Mouse (Mus musculus): Measurements from ENCODE around the gene Cd164.

Cd164 gene

DNA sequence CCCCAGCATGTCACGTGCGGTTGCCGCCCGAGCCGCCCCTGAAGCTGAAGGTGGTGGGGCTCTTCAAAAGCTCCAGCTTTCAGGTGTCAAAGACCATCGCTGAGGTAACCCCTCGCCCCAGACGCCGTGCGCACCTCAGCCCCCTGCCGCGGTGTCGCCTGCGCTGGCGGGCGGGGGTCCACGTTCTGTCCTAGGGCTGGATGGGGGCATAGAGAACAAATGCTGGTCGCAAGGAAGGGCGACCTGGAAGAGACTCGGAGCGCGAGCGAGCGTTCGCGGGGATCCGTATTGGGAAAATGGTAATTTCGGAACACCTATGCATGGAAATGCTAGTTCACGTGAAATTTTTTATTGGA, 28.7 kb upstream of the Cd164 start:
- CTCF ChIA-PET: interaction anchor here (1.5 kb wide), 1 partner anchor 13 kb away, joined by 6 read pairs; no protein-coding TSS in a partner anchor

DNA sequence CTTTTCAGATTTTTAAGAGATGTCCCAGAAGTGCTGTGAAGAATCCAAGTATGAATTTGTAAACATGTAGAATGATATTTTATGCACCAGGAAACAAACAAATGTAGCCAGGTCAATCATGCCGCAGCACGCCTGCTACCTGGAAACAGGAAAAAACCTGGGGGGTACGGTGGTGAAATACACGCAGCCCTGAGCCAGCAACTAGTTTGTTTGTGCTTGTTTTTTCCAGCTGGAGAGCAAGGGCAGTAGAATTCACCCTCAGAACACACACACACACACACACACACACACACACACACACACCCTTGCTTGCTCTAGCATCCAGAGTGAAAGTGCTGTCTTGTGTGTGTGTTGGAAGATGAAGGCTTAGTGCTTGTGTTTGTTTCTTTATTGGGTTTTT, 28.1 kb upstream of the Cd164 start:
- CTCF ChIA-PET: interaction anchor here (0.8 kb wide), 1 partner anchor 140 kb away, joined by 4 read pairs; no protein-coding TSS in a partner anchor

DNA sequence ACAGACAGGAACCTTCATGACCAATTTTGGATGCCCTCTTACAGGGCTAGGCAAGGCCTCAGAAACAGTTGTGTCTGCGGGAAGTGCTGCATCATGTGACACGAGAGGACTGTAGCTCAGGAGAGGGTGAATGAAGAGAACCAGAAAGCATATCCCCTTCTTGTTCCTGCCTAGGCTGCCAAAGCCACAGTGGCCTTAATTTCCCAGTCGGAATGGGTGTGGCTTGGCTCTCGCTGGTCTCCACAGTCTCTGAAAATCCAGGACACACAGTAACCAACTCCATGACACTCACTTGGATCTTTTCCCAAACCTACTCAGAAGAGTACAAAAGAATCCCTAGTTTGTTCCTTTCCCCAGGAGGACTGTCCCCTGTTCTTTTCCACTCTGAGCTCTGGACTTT, 18.3 kb upstream of the Cd164 start:
- CTCF ChIA-PET: no interaction called here

DNA sequence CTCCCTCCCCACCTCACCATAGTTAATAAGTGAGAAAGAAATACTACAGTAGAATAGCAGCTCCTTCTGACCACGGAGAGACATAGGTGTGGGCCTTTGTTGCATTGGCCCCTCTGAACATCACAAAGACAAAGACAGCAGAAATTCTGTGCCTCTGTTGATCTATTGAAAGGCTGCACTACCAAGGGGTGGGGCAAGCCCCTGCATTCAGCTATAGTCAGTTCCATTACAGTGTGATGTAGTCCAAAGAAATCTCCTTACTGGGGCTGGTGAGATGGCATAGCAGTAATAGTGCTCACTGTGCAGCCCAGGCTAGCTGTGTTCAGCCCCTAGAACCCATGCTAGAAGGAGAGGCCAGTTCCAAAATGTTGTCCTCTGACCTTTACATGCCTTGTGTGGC, 14.2 kb upstream of the Cd164 start:
- CTCF ChIA-PET: interaction anchor here (0.6 kb wide), 1 partner anchor 166 kb away, joined by 7 read pairs; no protein-coding TSS in a partner anchor

DNA sequence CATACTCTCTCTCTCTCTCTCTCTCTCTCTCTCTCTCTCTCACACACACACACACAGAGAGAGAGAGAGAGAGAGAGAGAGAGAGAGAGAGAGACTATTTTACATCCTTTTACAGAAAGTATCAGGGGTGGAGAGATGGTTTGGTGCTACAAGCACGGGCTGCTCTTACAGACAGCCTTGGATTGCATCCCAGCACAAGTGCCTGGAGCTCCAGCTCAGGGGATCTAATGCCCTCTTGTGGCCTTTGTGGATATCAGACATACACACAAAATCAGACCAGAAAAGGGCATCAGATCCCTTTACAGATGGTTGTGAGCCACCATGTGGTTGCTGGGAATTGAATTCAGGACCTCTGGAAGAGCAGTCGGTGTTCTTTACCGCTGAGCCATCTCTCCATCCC, 13.8 kb upstream of the Cd164 start:
- CTCF ChIA-PET: interaction anchor here (1.0 to 1.3 kb wide), 3 partner anchors 71 to 185 kb away, joined by 5 to 6 read pairs (median 5); no protein-coding TSS in a partner anchor

DNA sequence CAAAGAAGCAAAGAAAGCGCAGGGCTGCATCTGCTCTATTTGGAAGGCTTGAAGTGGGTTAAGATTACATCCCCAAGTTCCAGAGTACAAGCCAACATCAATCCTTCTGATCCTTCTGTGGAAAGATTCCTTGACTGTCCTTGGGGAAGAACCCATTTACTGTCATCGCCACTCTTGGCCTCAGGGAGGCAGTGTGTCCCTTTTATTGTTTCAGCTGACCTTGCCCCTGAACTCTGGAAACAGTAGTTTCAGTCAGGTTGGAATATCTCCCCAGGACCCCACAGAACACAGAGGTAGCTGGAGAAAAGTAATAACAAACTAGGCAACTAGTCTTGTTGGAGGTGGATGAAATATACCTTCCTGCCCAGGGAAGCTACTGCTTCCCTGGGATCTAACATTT, 10.1 kb upstream of the Cd164 start:
- CTCF ChIA-PET: interaction anchor here (0.8 to 1.1 kb wide), 5 partner anchors 9 to 181 kb away, joined by 3 to 12 read pairs (median 4); no protein-coding TSS in a partner anchor

DNA sequence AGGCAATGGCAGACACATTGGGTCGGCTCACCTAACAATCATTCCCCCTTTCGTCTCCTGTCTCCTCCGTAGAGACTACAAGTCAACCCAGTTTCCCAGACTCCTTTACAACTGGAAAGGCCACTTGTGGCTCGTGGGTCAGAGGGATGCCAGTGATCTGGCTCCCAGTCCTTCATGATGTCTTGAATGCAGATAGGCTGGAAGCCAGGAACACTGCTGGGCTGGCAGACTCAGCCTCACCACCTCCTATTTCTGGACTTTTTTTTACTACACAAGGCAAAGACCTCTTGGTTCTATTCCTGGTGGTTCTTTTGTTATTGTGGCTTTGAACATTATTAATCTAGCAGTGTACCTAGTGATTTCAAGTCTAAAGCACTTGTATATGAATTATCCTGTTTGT, 4.9 kb upstream of the Cd164 start:
- CTCF ChIA-PET: interaction anchor here (0.6 kb wide), 1 partner anchor 164 kb away, joined by 8 read pairs; no protein-coding TSS in a partner anchor

DNA sequence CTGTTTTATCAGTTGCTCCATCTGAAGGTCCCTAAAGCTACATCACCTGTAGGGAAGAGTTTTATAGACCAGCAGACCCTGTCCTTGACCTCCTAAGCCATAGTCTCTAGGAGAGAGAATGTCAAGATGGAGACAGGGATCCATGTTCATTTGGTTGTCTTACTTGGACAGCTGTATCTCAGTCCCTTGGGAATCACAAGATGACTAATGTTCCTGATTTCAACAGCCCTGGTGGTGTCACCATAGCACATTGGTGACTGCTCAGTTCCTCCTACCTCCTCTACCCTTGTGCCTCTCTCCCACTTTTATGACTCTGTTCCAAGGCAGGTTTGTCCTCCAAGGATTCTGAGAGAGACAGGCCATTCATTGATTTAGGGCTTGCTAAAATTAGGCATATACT, 4.3 kb upstream of the Cd164 start:
- CTCF ChIA-PET: interaction anchor here (0.6 kb wide), 1 partner anchor 163 kb away, joined by 8 read pairs; no protein-coding TSS in a partner anchor

DNA sequence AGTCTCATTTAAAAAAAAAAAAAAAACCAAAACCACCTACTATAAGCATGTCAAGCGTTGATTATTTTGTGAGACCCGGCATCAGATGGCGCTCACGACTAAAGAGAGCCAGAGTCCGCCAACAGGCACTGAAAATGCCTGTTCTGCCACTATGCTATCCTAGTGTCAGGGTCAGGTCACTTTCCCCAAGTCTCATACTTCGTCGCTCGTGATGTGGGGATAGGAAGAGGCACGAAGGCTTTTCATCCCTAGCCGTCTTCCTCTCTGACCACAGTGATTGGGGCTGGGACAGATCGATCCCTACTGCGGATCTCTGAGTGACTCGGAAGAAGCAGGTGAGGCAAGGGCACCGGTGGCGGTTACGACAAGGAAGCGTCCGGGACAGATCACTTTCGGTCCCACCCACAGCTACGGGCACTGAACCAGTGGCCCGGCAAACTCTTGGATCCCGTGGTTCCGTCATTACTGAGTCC, 670 bp upstream of the Cd164 start:
- CTCF ChIA-PET: interaction anchor here (0.5 to 1.4 kb wide), 10 partner anchors 9 to 1322 kb away, joined by 3 to 12 read pairs (median 4); no protein-coding TSS in a partner anchor

DNA sequence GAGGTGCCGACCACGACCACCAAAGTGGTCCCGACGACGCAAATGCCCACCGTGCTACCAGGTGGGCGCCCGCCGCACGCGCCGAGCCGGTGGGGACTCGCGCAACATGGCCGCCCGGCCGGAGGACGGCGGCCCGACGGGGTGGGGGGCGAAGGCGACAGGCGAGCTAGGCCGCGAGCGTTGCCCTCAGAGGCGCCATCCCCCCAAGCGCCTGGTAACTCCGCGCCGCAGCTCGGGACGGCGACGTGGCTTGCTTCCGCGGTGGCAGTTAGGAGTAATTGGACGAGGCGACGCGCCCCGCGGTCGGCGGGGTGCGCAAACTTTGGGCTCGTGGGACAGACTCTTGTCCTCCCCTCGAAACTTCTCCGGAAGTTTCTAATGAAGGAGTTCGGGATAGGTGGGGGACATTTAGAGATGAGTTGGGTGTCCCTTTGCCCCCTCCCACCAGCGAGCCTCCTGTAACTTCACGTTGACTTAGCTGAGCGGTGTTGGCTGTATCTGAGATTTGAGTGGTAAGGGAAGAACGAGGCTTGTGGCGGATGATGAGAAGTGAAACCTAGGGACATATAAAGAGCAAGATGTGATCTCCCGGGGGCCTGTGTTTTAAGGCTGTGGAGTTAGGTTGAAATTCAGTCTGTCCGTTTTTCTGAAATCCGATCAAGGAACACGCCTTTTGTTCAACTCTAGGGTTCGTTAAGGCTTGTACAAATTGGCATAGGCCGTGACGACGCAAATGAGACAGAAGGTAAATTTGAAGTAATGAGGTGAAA, 611 bp downstream of the Cd164 start:
- CTCF ChIA-PET: no interaction called here

DNA sequence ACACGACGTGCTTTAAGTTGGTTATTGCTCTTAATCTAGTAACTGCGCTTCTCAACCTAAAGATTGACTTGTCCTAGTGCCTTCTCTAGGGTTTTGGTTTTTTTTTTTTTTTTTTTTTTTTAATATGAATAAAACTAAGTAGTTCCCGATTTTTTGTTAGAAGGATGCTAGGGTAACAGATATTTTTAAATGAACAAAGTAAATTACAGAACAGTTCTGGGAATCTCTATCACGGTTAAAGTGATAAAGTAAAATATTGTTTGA, 1.1 kb downstream of the Cd164 start:
- CTCF ChIA-PET: no interaction called here

DNA sequence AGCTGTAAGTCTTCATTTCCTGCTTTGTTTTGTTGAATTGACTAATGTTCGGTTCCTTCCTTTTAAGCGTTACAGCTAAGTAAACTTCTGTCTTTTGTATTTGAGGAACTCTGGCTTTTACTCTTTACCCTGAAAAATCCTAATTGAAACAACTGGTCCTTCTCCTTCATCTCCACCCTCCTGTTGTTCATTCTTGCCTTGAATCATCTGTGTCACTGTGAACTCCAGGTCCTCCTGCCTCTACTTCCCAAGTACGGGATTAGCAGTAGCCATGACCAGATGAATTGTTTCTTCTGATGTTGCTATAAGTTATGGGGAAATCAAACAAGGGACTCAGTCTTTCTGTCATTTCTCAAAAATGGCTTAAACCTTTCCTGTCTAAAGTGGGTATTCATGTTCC, 4.2 kb downstream of the Cd164 start:
- CTCF ChIA-PET: interaction anchor here (0.5 kb wide), 1 partner anchor 756 kb away, joined by 4 read pairs; no protein-coding TSS in a partner anchor

DNA sequence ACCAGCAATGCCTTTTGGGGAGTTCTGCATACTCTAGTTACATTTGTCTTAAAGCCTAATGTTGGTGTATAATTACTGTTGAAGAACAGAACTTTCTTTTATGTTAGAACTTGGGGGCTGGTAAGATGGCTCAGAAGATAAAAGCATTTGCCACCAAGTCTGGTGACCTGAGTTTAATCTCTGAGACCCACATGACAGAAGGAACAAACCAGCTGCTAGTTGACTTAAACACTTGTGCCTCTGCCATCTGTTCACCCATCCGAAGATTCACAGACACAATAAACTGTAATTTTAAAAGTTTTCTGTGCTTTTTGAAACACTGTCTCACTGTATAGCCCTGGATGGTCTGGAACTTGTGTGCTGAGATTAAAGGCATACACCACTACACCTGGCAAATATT, 6.5 kb downstream of the Cd164 start:
- CTCF ChIA-PET: no interaction called here

DNA sequence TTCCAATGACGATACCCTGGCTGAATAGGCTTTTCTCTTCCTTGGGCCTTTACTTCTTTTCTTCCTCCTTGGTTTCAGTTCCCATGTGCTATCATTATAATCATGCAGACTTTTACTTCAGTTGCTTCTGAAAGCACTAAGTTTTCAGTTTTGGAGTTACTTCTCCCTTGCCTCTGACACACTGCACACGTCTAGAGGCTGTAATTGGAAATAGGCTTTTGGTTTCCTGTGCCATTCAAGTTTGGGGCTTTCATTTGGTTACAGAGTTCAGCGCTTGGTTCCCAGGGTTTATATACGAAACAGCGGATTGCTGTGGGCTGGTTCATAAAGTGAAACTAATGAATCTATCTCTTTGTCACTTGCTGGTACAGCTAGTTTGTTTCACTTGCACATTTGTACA, 10.8 kb downstream of the Cd164 start:
- CTCF ChIA-PET: interaction anchor here (0.7 kb wide), 1 partner anchor 9 kb away, joined by 3 read pairs; no protein-coding TSS in a partner anchor

DNA sequence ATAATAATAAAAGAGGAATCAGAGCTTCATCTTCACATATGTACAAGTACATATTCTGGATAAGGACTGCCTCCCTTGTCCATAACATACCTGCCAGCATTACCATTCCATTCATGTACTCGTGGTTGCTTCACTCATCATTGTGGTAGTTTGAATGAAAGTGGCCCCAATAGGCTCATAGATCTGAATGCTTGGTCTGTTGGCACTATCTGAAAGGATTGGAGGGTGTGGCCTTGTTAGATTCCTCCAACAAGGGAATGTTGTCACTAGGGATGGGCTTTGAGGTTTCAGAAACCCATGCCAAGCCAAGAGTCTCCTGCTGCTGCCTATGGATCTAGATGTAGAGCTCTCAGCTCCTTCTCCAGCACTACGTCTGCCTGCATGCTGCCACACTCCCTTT, 16.8 kb downstream of the Cd164 start:
- CTCF ChIA-PET: no interaction called here

DNA sequence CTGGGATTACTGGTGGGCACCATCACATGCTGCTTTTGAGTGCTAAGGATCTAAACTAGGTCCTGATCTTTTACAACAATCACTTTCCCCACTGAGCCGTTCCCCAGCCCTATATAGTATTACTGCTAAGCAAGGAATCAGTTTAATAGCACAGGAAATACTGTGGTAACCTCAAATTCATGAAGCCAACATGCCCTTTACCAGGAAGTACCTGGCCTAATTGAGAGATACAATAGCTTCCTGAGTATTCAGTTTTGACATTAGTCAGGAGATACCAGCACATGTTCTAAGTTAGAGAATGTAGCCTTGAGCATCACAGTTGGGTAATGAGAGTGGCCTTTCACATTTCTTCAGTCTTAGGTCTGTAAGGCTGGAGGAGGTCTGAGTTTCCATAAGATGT, 17.5 kb downstream of the Cd164 start:
- CTCF ChIA-PET: no interaction called here

DNA sequence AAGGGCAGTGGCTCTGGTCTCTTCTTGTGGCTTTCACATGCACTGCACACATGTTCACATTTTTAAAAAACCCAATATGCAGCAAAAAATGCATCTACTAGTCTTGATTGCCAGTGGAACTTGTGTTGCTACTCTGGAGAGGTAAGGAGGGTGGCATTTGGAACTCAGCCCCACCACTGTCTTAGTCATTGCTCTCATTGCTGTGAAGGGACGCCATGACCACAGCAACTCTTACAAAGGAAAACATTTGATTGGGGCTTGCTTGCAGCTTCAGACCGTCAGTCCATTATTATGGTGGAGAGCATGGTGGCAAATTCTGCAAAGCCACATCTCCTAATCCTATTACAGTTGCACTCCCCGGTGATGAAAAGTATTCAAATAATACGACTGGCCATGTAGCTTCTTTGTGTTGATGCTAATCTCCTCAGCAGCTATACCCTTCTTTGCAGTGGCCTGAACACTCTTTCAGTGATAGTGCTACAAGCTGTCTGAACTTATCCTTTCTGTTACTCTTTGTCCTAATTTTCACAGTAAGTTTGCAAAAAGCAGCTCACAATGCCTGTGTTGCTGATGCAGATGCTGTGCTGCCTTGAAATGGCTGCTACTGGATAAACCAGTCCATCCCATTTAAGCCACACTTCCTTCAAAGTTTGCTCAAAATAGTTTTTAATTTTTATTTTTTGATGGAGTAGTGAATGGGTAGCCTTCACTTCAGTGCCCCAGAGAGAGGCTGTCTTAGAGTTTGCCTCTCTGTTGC, 18.2 kb downstream of the Cd164 start:
- CTCF ChIA-PET: no interaction called here

DNA sequence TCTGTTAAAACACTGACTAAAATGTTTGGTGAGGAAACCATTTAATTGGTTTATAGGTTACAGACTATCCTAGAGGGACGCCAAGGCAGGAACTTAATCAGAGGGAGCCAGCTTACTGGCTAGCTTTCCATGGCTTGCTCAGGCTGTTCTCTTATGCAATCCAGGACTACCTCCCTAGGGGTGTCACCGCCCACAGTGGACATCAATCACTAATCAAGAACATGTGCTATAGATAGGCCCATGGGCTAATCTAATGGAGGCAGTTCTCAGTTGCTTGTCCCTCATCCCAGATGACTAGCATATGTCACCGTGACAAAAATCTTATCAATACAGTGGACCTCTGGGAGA, 18.7 kb downstream of the Cd164 start:
- CTCF ChIA-PET: no interaction called here

DNA sequence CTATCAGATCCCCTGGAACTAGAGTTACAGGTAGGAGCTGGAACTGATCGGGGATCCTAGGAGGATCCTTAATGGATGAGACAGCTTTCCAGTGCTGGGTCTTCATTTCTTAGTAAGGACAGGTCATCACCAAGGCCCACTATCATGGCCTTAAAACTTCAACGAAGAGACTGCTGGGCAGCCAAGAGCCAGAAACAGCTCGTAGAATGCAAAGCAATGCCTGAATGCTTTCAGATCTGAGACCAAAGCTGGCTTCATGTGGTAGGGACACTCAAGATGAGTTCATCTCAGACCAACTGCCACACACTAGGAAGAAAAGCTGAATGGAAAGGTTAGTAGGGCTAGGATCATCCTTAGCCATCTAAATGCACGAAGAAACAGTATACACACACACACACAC, 19.8 kb downstream of the Cd164 start:
- CTCF ChIA-PET: interaction anchor here (1.0 kb wide), 1 partner anchor 9 kb away, joined by 3 read pairs; no protein-coding TSS in a partner anchor

DNA sequence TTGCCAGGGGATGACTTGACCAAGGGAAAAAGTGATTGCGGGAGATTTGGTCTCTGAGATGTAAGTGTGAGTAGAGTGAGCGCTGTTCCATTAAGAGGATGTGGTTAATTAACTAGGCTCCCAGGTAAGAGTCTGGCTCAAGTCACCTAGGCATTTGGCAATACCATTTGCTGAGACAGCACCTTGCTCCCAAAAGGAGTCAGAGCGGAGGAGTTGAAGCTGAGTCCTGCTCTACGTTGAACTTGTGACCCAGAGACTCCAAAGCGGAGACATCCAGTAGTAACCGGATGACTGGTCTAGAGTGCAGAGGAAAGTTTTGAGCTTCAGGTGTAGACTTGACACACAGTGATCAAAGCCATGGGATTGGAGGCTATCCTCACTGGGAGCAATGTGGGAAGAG, 22.8 kb downstream of the Cd164 start:
- CTCF ChIA-PET: no interaction called here

DNA sequence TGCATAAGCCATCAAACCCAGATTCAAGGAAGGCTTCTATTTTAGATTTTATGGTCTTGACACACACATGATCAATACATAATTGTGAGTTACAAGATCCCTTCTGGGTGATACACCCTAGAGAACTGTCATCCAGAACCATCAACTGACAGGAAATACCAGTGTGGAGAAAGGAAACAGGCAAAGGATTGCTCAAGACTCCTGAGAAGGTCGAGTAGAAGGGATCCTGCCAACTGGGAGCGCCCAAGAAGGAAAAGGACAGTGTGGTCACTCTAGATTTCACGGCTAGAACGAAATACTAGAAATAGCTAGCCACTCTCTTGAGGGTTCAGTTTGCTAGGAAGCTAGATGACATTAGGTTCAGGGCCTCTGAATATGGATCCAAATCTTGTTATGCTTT, 24.2 kb downstream of the Cd164 start:
- CTCF ChIA-PET: no interaction called here

DNA sequence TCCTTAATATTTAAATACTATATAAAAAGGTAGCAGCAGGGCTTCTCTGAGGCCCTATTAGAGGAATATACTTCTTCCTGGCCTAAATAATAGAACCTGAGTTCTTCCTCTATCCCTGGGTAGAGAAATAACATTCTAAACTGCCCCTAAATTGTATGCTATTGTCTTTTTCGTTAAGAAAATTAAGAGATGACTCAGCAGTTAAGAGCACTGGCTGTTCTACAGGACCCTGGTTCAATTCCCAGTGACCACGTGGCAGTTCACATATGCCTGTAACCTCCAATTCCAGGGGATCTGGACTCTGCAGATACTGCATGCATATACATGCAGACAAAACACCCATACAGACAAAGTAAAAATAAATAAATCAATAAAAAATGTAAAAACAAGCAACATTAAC, 24.6 kb downstream of the Cd164 start:
- CTCF ChIA-PET: no interaction called here
